Mouse (Mus musculus): Measurements from ENCODE around the gene Pde4c. TPM values are rescaled to one million over a fixed set of nuclear protein-coding genes. Genes with fewer than 3 reads are reported as not detected.

Pde4c gene
- polyA plus RNA-seq, 1 experiment from 2014 or later, result not detected

GRCm38 (mm10) chr8:70744806-70745205 lies 21.3 kb downstream of the Pde4c start:
- Histone ChIP-seq H3K4me1 (peaks cover 33% of the 10 kb centered on the region), H3K4me2 (no peak overlapping the region), H3K27me3 (replicated peaks) (peaks cover 92% of the 10 kb centered on the region), H3K9ac (no peak overlapping the region), H3K36me3 (no peaks in the 10 kb centered on the region), H3K4me3 (no peak overlapping the region; the same call in 1 of the 2 replicates), H3K27ac (replicated peaks) (no peak overlapping the region), H3K9me3 (no peaks in the 10 kb centered on the region)
- no peak for ATAC-seq (ENCODE audit: extremely low read depth, insufficient number of reproducible peaks, low FRiP score, low TSS enrichment)
- 36% methylated on average over 11 of the region's 11 CpGs for WGBS

- H3K27me3 ChIP-seq (replicated peaks), result peaks cover 93% of the 10 kb centered on the region
- no peak for ATAC-seq (ENCODE audit: extremely low read depth, insufficient number of reproducible peaks, low FRiP score, low TSS enrichment)
- H3K9me3 ChIP-seq, result no peaks in the 10 kb centered on the region
- no peak overlapping the region for H3K9ac ChIP-seq
- H3K4me2 ChIP-seq, result no peak overlapping the region
- H3K4me1 ChIP-seq, result peaks cover 33% of the 10 kb centered on the region
- 53% methylated on average over 19 of the region's 19 CpGs for WGBS
- H3K36me3 ChIP-seq, result no peaks in the 10 kb centered on the region
- no peak overlapping the region for H3K4me3 ChIP-seq
- H3K27ac ChIP-seq (replicated peaks), result no peak overlapping the region
These were observed 22.2 kb downstream of the Pde4c start for GRCm38 (mm10) chr8:70745691-70746220.

DNA sequence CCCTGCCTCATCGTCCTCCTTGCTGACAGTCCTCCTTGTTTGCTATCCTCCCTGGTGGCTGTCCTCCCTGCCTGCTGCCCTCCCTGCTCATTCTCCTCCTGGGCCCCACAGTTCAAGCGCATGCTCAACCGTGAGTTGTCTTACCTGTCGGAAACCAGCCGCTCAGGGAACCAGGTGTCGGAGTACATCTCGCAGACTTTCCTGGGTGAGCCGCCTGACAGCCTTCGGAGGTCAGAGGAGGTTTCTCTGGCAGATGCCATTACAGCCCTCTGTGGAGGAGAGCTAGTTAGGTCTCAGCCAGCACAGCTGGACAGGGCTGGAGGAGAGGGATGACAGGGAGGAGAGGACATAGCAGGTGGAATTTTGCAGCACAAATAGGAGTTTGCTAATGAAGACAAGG lies 23.2 kb downstream of the Pde4c start:
- H3K4me2 ChIP-seq, result no peak overlapping the region

GRCm38 (mm10) chr8:70747211-70747890 lies 23.8 kb downstream of the Pde4c start:
- H3K9me3 ChIP-seq, result no peaks in the 10 kb centered on the region
- peaks cover 24% of the 10 kb centered on the region for H3K4me1 ChIP-seq
- H3K36me3 ChIP-seq, result no peaks in the 10 kb centered on the region
- H3K4me3 ChIP-seq, result no peak overlapping the region
- no peak overlapping the region for H3K9ac ChIP-seq
- H3K4me2 ChIP-seq, result no peak overlapping the region
- ATAC-seq (ENCODE audit: extremely low read depth, insufficient number of reproducible peaks, low FRiP score, low TSS enrichment), result no peak
- H3K27me3 ChIP-seq (replicated peaks), result peaks cover 86% of the 10 kb centered on the region
- no peak overlapping the region for H3K27ac ChIP-seq (replicated peaks)
- 80% methylated on average over 18 of the region's 18 CpGs for WGBS

More for the DNA sequence above, 23.2 kb downstream of the Pde4c start:
- peaks cover 92% of the 10 kb centered on the region for H3K27me3 ChIP-seq (replicated peaks)
- WGBS, result 57% methylated on average over 9 of the region's 9 CpGs
- no peak overlapping the region for H3K27ac ChIP-seq (replicated peaks)
- H3K4me3 ChIP-seq, result no peak overlapping the region
- H3K9me3 ChIP-seq, result no peaks in the 10 kb centered on the region
- peaks cover 28% of the 10 kb centered on the region for H3K4me1 ChIP-seq
- no peaks in the 10 kb centered on the region for H3K36me3 ChIP-seq
- ATAC-seq (ENCODE audit: extremely low read depth, insufficient number of reproducible peaks, low FRiP score, low TSS enrichment), result no peak
- no peak overlapping the region for H3K9ac ChIP-seq

DNA sequence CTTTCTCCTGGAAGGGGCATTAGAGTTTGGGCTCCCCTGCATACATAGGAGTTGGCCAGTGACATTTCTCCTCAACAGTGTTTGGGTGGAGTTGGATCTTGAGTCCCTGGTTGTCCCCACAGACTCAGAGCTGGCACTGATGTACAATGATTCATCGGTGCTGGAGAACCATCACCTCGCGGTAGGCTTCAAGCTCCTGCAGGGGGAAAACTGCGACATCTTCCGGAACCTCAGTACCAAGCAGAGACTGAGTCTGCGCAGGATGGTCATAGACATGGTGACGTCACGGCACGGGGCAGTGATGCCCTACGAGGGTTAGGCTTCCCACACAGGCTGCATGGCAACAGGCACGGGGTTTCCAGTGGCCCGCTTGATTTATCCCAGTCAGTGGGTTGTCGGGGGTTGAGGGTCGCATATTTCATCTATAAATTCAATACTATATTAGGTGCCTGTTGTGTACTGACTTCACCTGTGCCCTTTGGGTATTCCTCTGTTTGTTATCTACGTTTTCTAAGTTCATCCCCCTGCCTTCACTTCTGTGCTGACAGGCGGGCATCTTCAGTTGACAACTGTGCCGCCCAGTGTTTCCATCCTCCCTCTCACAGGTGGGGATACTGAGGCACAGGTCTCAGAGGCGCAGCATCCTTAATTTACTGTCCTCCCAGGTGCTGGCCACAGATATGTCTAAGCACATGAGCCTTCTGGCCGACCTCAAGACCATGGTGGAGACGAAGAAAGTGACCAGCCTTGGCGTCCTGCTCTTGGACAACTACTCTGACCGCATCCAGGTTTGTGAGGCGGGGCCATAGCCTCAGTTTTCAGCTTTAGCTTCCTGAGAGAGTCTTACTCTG lies 25.0 kb downstream of the Pde4c start:
- H3K27me3 ChIP-seq (replicated peaks), result peaks cover 74% of the 10 kb centered on the region
- 75% methylated on average over 23 of the region's 23 CpGs for WGBS

DNA sequence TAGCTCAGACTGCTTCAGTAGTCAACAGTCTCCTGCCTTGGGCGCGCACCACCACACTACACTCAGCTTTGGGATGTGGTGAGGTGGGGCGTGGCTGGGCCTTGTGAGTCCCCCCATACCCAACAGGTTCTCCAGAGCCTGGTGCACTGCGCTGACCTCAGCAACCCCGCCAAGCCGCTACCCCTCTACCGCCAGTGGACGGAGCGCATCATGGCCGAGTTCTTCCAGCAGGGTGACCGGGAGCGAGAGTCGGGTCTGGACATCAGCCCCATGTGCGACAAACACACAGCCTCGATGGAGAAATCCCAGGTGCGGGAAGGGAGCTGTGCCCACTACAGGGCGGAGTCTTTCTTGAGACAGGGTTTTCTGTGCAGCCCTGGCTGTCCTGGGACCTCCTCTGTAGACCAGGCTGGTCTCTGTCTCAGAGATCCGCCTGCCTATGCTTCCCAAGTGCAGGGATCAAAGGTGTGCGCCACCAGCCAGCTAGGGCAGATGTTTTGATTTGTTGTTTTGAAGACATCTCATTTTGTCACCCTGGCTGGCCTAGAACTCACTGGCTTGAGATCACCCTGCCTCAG lies 25.7 kb downstream of the Pde4c start:
- H3K9me3 ChIP-seq, result no peaks in the 10 kb centered on the region
- no peak overlapping the region for H3K4me2 ChIP-seq
- ATAC-seq (ENCODE audit: extremely low read depth, insufficient number of reproducible peaks, low FRiP score, low TSS enrichment), result no peak
- 71% methylated on average over 19 of the region's 19 CpGs for WGBS
- H3K36me3 ChIP-seq, result no peaks in the 10 kb centered on the region
- H3K4me3 ChIP-seq, result no peak overlapping the region
- peaks cover 67% of the 10 kb centered on the region for H3K27me3 ChIP-seq (replicated peaks)
- no peak overlapping the region for H3K27ac ChIP-seq (replicated peaks)
- no peak overlapping the region for H3K9ac ChIP-seq
- H3K4me1 ChIP-seq, result peaks cover 24% of the 10 kb centered on the region

More for the DNA sequence above, 25.0 kb downstream of the Pde4c start:
- no peak for ATAC-seq (ENCODE audit: extremely low read depth, insufficient number of reproducible peaks, low FRiP score, low TSS enrichment)
- Histone ChIP-seq H3K9ac (no peak overlapping the region), H3K4me3 (no peak overlapping the region), H3K9me3 (no peaks in the 10 kb centered on the region), H3K36me3 (no peaks in the 10 kb centered on the region), H3K27ac (replicated peaks) (no peak overlapping the region), H3K4me1 (peaks cover 24% of the 10 kb centered on the region), H3K4me2 (no peak overlapping the region)

DNA sequence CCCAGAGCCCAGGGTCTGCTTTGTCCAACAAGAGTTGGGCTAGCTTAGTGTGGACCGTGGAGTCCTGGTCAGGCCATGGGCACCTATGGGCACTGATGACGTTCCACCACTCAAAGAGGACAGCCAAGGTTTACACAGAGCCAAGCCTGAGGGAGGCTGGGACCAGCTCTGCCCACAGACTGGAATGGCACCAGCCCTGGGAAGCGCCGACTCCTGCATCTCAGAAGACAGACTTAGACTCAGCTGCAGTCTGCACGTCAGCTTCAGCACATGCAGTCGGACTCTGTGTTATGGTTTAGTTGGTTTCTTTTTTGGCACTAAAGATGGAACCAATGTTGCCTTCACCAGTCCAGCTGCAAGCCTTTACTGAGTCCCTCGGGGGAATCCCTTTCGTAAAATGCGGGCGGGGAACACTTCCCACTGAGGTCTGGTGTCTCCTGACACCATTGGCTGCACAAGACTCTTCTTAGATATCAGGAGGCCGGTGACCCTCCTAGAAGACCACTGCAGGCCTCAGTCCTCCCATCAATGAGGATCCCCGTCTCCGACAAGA lies 26.7 kb downstream of the Pde4c start:
- ATAC-seq (ENCODE audit: extremely low read depth, insufficient number of reproducible peaks, low FRiP score, low TSS enrichment), result no peak
- Histone ChIP-seq H3K4me1 (peaks cover 26% of the 10 kb centered on the region), H3K9ac (no peak overlapping the region), H3K27ac (replicated peaks) (no peak overlapping the region), H3K27me3 (replicated peaks) (peaks cover 57% of the 10 kb centered on the region), H3K9me3 (no peaks in the 10 kb centered on the region), H3K4me2 (no peak overlapping the region), H3K4me3 (no peak overlapping the region), H3K36me3 (no peaks in the 10 kb centered on the region)
- 77% methylated on average over 13 of the region's 13 CpGs for WGBS

- no peaks in the 10 kb centered on the region for H3K9me3 ChIP-seq
- peaks cover 13% of the 10 kb centered on the region for H3K36me3 ChIP-seq
- peak overlapping the region; percentile 86 for H3K27ac ChIP-seq (replicated peaks)
- H3K4me1 ChIP-seq, result peaks cover 31% of the 10 kb centered on the region
- H3K4me3 ChIP-seq, result no peak overlapping the region
- H3K4me2 ChIP-seq, result peak overlapping the region; percentile 98
- H3K9ac ChIP-seq, result no peak overlapping the region
- WGBS, result 27% methylated on average over 11 of the region's 11 CpGs
- H3K27me3 ChIP-seq (replicated peaks), result peaks cover 37% of the 10 kb centered on the region
- no peak for ATAC-seq (ENCODE audit: extremely low read depth, insufficient number of reproducible peaks, low FRiP score, low TSS enrichment)
These were observed 28.7 kb downstream of the Pde4c start for GRCm38 (mm10) chr8:70752000-70752764.

GRCm38 (mm10) chr8:70753151-70753550 lies 29.6 kb downstream of the Pde4c start:
- ATAC-seq (ENCODE audit: extremely low read depth, insufficient number of reproducible peaks, low FRiP score, low TSS enrichment), result no peak
- peak overlapping the region; percentile 66 for H3K9ac ChIP-seq
- H3K9me3 ChIP-seq, result no peaks in the 10 kb centered on the region
- H3K4me2 ChIP-seq, result peak overlapping the region; percentile 98
- H3K4me1 ChIP-seq, result peaks cover 31% of the 10 kb centered on the region
- H3K4me3 ChIP-seq, result peak overlapping the region; percentile 34
- 13% methylated on average over 21 of the region's 21 CpGs for WGBS
- peaks cover 28% of the 10 kb centered on the region for H3K27me3 ChIP-seq (replicated peaks)
- peak overlapping the region; percentile 86 for H3K27ac ChIP-seq (replicated peaks)
- H3K36me3 ChIP-seq, result peaks cover 23% of the 10 kb centered on the region

- Histone ChIP-seq H3K27me3 (replicated peaks) (peaks cover 16% of the 10 kb centered on the region), H3K4me2 (peak within 1 kb of the TSS; percentile 98), H3K9ac (peak within 1 kb of the TSS; percentile 89), H3K27ac (replicated peaks) (peak within 1 kb of the TSS; percentile 86), H3K4me3 (peak within 1 kb of the TSS; percentile 70), H3K36me3 (peaks cover 30% of the 10 kb centered on the region), H3K4me1 (peaks cover 39% of the 10 kb centered on the region), H3K9me3 (no peaks in the 10 kb centered on the region)
- WGBS, result 8% methylated on average over 37 of the region's 37 CpGs
- ATAC-seq (ENCODE audit: extremely low read depth, insufficient number of reproducible peaks, low FRiP score, low TSS enrichment), result peak; percentile 93
These were observed 30.7 kb downstream of the Pde4c start, which contains the start of gene Rab3a for GRCm38 (mm10) chr8:70754043-70754870. Gene Rab3a, plus strand, starts transcription at chr8:70754679.
